Mouse (Mus musculus) regulatory T cell (primary cell): ENCODE data around the gene Ggt7.
"Not testable (repeated sequence)": the region's sequence is repeated elsewhere in the genome, so short reads cannot be mapped to it uniquely, and the experiment has no call there.

Experiments
- in situ Hi-C: fragments of 300-600 bp; cut with MboI, MseI; formaldehyde crosslinking; loops from one replicate; pipeline ENCODE4 v1.15.1; 2025; ENCODE audit warnings: high pct_unique_total_duplicates

The Ggt7 gene

GRCm38 (mm10) chr2:155507721-155508470, 10.1 kb downstream of the Ggt7 start:
- in situ Hi-C loops, result no loop called here

GRCm38 (mm10) chr2:155505811-155506210, 12.2 kb downstream of the Ggt7 start:
- in situ Hi-C loops, result no loop called here

GRCm38 (mm10) chr2:155504440-155505355, 13.3 kb downstream of the Ggt7 start:
- in situ Hi-C loops, result no loop called here

GRCm38 (mm10) chr2:155502596-155502995, 15.4 kb downstream of the Ggt7 start:
- in situ Hi-C loops, result no loop called here

GRCm38 (mm10) chr2:155490998-155491397, 27.0 kb downstream of the Ggt7 start:
- in situ Hi-C loops, result no loop called here

GRCm38 (mm10) chr2:155482021-155482420, 36.0 kb downstream of the Ggt7 start:
- in situ Hi-C loops, result no loop called here

GRCm38 (mm10) chr2:155473570-155474088, 44.4 kb downstream of the Ggt7 start, which contains the start of gene Ncoa6:
Ncoa6 (minus strand) TSS chr2:155473894.
- in situ Hi-C loops, result no loop called here

- in situ Hi-C loops, result no loop called here
These were observed 45.1 kb downstream of the Ggt7 start for GRCm38 (mm10) chr2:155472671-155473569.

GRCm38 (mm10) chr2:155466861-155467260, 51.2 kb downstream of the Ggt7 start:
- in situ Hi-C loops, result loop anchor here (10.0 kb wide), 1 partner anchor 1438 kb away; no protein-coding TSS in a partner anchor

GRCm38 (mm10) chr2:155453591-155453990, 64.4 kb downstream of the Ggt7 start:
- in situ Hi-C loops, result no loop called here

GRCm38 (mm10) chr2:155451256-155451655, 66.8 kb downstream of the Ggt7 start:
- in situ Hi-C loops, result no loop called here

- in situ Hi-C loops, result not testable (repeated sequence)
These were observed 70.1 kb downstream of the Ggt7 start for GRCm38 (mm10) chr2:155447906-155448305.

GRCm38 (mm10) chr2:155443446-155443845, 74.6 kb downstream of the Ggt7 start:
- in situ Hi-C loops, result no loop called here

GRCm38 (mm10) chr2:155442916-155443315, 75.1 kb downstream of the Ggt7 start:
- in situ Hi-C loops, result no loop called here
